Mouse (Mus musculus) monocyte, adult 5-6 weeks (primary cell): ENCODE measurements at regions not wholly inside any gene's neighbourhood (a gene's known extent, or its start where the extent isn't known, plus 50 kb on each side); places are given as distances from the start of the nearest gene placed in this dataset.
A peak's percentile ranks its signal among the peaks of the same experiment; 100 is the strongest.

Source experiments
- ATAC-seq: fragments of 153-309, 156-312 bp; replicated peaks from 2 replicates; pipeline ENCODE4 v1.8.0; 2017; ENCODE audit warnings: mild to moderate bottlenecking; ENCODE audit not compliant: low TSS enrichment, insufficient number of reproducible peaks, severe bottlenecking, poor library complexity, low FRiP score

DNA sequence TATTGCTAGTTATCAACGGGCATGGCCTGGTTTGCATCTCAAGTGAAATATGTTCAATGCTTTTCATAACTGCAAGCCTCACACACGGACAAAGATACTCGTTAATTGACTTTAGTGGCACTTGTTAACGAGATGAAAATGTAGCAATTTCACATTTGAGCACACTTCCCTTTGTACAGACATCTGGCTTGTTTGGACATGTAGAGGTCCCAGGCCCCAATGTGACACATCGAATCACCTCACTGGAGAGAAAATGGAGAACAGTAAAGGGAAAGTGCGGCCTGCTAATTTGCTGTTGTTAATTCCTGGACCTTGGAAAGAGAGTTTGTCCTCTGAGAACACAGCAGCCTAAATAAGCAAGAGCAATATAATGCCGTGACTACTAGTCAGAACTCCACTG, 257.4 kb upstream of the Tenm3 start:
- ATAC-seq, result no peak

DNA sequence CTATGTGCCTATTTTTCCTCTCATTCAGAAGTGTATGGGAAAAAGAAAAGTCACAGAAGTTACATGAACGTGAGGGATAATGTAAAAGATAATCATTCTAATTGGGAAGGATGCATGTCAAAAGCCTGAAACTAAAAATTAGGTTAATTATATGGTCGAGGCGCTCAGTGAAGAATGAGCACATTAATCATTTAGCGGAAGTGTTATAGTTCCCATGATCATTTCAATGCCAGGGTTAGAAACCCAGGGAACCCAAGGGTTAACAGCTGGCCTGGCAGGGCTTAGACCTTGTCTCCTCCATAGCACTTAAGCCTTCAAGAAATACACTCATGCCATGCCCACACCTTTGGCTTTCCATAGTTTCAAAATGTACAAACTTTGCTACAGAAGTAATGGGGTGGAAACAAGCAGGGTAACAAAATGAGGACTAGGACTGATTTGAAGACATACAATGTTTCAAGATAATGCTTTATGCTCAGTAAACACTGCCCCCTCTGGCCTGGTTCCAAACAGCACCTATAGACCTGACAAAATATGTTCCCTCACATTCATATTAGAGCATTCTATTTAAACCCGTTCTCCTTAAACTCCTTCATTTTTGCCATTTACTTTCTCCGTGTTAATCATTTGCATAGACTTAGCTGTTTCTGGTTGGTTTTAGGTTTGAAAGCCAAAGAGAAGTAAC, 240.6 kb upstream of the Tenm3 start:
- ATAC-seq, result no peak

DNA sequence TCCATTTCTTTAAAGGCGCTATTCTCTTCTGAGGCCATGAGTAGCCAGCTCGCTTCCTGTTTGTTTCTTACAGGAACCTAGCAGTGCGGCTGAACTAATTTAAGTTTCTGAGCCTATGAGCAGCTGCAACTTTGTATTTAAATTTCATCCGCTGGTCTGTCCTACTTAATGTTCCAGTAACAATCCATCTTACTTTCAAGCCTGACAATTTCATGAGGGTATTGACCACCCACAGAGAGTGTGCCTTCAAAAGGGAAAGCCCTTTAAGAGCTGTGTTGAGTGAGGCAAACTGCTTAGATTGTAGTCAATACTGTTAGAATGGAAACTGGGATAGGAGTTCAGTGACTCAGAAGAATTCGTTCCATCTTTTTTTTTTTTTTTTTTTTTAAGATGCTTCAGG, 225.7 kb upstream of the Tenm3 start:
- no peak for ATAC-seq

DNA sequence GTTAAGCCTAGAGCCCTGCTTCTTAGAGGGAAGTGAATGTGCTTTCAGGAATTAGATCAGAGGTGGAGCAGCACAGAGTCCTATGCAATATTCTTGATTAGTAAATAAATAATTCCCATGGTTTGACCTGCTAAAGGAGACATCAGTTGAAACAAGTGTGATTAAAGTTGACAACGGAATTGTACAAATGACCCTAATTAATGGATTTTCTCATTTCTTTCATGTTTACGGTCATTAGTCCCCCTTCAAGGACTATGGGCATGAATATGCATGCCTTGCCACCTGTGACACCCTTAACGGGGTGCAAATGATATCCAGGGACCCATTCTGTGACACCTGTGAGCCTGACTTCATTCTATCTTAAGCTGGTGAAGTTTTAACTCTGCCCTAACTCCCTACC, 219.5 kb upstream of the Tenm3 start:
- no peak for ATAC-seq

DNA sequence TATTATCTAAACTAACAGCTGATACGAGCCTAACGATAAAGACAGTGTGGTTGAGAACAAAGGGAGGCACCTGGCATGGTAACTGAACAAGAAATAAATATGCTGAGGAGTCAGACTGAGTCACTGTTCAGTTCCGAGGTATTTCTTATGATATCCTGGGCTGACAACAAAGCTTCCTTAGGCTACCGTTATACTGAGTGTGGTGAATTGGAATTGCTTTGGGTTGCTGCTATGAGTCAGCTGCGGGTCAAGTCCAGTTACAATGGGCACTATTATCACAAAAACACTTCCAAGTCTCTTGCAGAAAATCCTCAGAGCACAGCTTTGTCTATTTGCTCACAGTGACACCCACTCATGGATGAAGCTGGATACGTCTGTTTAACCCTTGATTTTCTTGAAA, 199.5 kb upstream of the Tenm3 start:
- no peak for ATAC-seq

DNA sequence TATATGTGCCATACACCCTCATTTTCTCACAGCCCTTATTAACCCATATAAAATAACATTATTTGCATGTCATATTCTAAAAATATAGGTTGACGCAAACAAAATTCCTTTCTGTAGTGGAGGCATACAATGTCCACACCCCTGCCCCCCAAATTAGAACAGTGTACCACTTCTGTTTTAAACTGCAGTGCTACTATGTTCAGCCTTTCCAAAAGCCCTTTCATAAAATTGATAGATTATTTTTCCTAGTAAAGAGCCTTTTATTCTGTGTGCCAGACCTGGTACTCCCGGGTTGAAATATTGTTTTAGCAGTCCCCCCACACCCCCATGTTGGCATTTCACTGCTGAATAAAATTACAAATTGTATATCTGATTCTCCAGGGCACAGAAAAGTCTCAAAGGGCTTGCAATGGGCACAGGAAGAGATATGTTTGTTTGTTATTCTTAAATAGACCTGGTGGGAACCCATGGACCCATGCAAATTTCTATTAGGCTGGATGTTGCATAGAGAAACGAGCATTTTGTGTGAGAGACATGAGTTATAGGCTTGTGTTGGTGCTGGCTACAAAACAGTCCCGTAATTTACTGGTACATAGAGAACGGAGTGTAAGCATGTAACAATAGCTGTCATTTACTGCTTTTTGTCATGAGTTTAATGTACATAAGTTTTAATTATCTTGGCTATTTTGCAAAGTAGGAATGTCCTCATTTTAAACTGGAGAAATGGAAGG, 192.4 kb upstream of the Tenm3 start:
- ATAC-seq, result no peak

DNA sequence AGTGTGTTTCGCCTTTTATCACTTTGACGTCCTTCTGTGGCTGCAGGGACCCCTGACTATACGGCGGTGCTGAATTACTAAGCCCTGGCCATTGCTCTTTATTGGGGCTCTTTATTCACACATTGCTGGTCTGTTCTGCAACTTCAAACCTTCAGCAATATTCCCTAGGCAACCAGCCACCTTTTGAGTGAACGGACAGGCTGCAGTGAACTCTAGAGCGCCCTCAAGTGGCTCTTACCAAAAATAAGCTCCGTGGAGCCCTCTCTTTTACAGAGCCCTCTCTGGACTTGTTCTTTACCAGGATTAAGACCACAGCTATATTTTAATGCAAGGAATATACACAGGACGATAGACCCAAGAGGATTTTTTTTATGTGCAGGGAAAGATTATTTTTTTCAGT, 191.8 kb upstream of the Tenm3 start:
- no peak for ATAC-seq

DNA sequence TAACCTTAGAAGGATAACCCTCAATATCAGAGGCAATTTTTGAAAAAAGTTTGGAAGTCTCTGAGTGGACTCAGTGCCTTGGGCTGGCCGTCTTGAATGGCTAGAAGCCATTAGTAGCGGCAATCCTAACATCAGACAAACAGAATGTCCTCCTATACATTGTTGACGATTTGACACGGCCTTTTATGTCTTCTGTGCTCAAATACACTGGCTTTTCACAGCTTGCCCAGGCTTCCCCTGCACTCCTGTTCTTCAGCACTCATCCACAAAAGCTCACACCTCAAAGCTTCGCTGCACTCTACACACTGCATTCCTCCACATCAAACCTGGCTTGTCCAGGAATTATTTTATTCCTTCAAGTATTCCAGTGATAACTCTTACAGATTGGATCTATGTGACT, 186.5 kb upstream of the Tenm3 start:
- no peak for ATAC-seq

DNA sequence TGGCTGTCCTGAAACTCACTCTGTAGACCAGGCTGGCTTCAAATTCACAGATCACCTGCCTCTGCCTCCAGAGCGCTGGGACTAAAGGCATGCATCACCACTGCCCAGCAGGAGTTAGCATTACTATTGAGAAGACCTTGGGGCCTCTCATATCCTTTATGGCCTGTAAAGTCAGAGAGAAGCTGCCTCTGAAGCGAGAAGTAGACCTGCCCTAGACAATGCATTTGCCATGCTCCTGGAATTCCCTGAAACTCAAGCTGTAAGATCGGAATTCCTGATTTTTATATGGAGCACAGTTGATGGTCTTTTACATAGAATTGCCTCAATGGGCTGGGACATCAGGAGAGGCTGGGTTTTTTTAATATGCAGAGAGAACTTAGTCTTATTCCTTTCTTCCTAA, 174.0 kb upstream of the Tenm3 start:
- ATAC-seq, result no peak

DNA sequence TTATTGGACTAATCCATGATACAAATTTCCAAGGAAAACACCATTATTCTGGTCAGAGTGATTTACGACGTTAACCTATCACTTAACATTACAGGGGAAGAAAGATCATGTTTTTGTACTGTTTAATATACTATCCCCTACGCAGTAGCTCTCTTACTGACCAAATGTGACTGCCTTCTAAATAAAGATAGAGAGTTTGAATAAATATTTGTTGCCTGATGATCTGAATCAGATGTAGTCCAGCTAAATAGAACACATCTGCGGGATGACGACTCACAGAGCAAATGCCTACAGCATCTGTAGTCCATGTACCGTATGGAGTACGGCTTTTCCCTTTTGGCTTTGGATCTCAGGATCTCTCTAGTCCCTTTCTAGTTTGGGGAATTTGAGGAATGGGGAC, 171.9 kb upstream of the Tenm3 start:
- ATAC-seq, result no peak

DNA sequence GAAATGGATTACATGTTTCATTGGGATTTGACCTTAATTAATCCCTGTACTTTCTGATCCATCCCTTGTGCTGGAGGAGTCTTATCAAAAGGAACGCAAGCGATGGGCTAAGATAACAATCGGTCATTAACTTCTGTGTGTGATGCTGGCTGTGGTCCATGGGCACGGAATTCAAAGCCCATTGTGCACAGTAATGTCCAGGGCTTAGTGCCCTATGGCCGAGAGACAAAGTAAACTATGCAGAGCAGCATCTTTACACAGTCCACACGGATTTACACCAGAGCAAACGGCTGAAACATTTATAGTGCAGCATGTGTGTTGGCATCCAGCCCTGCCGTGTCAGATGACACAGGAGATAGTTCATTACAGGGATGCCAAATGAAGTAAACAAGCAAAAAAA, 171.4 kb upstream of the Tenm3 start:
- no peak for ATAC-seq

DNA sequence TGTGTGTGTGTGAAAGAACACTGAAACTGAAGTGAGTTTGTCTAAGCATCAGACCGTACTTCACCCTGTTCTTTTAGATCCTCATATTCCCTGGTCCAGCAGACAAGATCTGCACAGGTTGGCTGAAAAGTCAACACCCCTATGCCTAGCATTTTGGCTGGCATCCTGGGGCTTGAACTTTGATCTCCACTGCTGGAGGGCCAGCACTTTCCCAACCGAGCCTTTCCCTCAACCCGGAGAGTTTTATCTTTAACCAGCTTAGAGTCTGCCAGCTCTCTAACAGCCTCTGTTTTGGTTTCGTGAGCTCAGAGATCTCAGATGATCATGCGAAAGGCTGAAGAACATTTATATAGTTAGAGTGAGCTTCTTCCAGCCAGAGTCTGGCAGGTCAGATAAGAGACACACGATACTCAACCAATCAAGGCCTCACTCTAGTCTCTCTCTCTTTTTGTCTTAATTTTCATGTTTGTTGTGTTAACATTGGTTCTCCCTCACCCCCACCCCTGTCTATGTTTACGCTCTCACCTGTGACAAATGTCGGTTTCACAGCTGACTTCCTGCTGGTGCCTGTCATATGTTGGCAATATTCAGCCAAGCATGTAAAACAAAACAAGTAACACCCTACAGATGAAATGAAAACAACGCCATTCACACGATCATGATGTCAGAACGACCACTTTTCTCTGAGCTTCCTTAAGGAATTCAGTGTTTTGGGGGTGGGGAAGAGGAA, 162.7 kb upstream of the Tenm3 start:
- ATAC-seq, result no peak

DNA sequence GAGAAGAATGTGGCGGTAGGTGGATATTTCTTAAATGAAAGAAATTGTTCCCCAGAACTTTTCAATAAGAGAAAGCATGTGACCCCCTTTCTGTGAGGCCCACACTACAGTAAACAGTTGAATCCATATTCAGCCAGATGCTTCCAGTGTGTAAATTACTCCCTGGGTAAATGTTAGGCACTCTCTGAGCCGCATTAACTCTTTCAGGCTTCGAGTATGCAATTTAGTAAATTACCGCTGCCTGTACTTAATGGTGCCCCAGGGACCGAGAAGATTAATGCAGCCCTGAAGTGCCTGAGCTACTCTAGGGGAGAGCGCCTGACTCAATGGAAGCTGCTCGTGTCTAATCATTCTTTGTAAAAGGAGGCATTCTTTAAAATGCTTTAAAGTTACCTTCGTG, 137.9 kb upstream of the Tenm3 start:
- no peak for ATAC-seq

DNA sequence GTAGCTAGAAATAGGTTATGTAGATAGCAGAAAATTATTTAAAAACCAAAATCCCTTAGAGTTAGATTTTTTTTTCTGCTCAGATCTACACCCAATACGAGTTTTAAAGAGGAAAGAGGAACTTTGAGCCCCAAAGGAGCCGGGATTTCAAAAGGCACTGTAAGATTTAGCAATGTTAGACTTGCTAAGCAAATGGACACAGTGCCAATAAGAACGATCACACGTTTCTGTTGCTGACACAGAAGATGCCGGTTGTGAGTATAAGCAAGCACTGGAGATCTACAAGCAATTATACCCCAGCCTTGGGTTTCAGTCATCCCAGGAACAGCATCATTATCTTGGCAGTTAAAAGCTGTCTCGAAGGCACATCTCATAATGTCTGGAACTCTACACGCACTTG, 137.0 kb upstream of the Tenm3 start:
- ATAC-seq, result no peak

DNA sequence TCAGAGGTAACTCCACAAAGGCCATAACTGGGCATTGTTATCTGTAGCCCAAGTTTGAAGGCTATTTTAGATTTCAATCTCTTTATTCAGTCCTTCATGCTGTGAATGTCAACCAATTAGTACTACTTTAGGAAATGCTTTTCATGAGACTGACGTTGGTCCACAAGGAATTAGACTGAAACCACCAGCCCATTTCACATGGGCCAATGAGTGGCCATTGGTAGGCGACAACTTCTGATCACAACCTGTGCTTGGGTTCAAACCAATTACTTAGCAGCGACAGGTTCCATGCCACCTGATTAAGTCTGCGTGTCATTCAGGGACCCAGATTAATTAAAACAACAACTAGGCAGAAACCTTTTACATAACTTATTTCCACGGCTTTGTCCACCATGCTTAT, 126.9 kb upstream of the Tenm3 start:
- ATAC-seq, result no peak

DNA sequence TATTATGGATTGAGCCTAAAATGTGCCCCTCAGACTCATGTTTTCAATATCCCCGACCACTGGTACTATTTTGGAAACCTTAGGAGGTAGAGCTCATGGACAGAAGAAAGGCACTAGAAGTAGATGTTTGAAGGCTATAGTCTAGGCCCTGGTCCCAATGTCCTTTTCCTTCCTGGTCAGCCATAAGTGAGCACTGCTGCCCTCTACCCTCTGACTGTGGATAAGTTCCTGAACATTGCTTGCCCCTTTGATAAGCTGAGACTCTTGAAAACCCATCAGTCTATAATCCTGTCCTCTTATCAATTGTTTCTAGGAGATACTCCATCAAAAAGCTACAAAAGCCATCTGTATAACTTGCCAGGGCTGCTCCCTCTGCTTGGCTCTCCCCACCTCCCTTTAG, 121.2 kb upstream of the Tenm3 start:
- ATAC-seq, result no peak

DNA sequence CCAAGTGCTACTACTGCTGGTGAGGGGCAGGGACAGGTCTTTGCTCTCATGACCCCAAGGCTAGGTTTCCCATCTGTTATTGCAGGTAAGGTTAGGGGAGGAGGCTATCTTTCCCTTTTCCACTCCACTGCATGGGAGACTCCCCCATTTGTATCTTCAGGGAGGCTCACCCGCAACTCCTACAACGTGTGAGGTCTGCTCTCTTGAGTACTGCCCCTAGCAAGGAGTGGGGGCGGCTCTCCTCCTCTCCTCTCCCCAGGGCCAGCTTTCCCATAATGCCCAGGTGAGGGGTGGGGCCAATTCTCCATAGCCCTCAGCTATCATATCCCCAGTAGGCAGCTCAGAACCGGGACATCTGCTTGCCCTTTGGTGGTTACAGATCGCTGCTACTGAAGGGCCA, 113.9 kb upstream of the Tenm3 start:
- 0 out of 2 replicates have a peak, but pooled peaks have one; percentile 5 for ATAC-seq

DNA sequence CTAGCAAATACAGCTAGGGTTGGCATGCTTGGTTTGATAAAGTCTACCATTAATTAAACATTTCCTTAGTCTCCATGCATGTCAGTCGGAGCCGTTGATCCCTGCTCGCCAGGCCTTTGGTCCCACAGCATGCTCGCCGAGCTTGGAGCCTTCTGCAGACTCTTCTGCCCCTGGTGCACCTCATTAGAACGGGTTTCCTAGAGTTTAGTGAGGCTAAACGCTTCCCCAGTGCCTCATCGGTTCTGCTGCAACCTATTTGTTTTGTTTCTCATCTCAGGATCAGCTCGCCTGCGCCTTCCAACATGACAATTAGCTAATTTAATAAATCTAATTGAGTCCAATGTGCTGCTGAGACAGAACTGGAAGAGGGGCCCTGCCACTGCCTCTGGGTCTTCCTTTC, 107.7 kb upstream of the Tenm3 start:
- ATAC-seq, result no peak

DNA sequence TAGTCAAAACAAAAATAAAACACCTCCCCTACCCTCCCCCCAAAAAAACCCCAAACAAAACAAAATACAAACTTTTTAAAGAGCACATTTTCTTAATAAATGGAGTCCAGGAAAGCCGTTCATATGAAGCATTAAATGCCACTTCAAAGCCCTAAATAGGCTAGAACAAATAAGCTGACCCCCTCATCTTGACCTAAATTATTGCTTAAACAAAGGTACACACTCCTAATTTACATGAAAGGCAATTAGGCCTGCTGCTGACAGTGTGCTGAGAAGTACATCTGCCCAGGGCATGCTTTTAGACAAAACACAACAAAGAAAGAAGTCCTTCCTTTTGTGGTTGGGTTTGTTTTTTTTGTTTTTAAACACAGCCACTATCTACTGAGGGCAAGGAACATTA, 100.4 kb upstream of the Tenm3 start:
- ATAC-seq, result no peak

DNA sequence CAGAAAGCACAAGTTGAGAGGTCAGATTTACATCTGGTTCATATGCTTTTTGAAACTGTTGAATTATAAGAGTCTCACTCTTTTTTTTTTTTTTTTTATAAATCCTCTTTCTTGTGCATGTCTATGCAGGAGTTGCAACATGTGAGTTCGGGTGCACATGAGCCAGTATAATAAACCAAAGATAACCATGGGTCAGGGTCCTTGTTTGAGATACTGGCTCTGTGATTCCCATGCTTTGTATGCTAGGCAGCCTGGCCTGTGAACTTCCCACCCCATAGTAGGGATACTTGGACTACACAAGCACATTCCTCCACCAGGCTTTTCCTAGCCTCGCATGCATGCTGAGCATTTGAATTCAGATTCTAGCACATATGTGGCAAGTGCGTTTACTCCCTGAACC, 93.4 kb upstream of the Tenm3 start:
- ATAC-seq, result no peak
